Mouse (Mus musculus): Measurements from ENCODE around the gene Uspl1.

DNA sequence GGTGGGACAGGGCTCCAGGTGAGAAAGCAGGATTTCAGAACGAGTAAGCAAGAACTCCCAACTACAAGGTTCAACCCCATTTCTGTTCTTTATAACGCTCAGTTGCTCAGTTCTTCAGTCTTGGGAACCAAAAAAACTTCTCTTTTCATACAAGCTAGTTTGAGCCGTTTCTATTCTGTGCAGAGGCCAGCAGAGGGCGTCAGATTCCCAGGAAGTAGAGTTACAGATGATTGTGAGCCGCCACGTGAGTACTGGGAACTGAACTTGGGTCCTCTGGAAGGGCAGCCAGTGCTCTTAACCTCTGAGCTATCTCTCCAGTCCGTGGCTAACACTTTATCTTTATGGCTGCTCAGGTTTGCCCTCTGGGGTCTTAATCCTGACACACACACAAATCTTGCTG is 77.3 kb downstream of the Uspl1 start:
- TF ChIP-seq CTCF (IDR thresholded peaks at IDR 0.05; ENCODE audit: low read depth) (0 out of 2 replicates have a peak, but pooled peaks have one; percentile 15), EP300 (IDR thresholded peaks at IDR 0.05; ENCODE audit: low read depth) (no peak)

Data from liver, postnatal 0 days (tissue).